Mouse (Mus musculus) layer of hippocampus, adult 18-20 months (tissue): ENCODE results near the gene Vamp5. TPM values are rescaled to one million over a fixed set of nuclear protein-coding genes. Genes with fewer than 3 reads are reported as not detected.

Source experiments
- DNase-seq, 2 experiments: peaks; one replicate each; pipeline ENCODE4 v3.0.0; 2022; ENCODE audit warnings: low spot score in 2 of 2
- total RNA-seq, 2 experiments: library from RNA; stranded (reverse); gene quantifications; 2 replicates each; pipeline ENCODE4 v1.2.3; 2021

Vamp5 gene
- total RNA-seq, 2 experiments from 2014 or later, result 5.8 to 8.1 TPM

- no peak for DNase-seq
These were observed 13.3 kb downstream of the Vamp5 start, which contains the start of gene Rnf181 for GRCm38 (mm10) chr6:72366844-72367443. TSS of gene Rnf181 (minus strand) at chr6:72366956.

GRCm38 (mm10) chr6:72366304-72366703 lies 14.0 kb downstream of the Vamp5 start:
- DNase-seq, result no peak

GRCm38 (mm10) chr6:72364985-72365384 lies 15.3 kb downstream of the Vamp5 start:
- DNase-seq, result no peak

- DNase-seq, result no peak
These were observed 16.3 kb downstream of the Vamp5 start for GRCm38 (mm10) chr6:72364009-72364408.

- DNase-seq, result peak; percentile 96 to 97
These were observed 17.9 kb downstream of the Vamp5 start for GRCm38 (mm10) chr6:72362132-72363028.

GRCm38 (mm10) chr6:72361121-72361551 lies 19.1 kb downstream of the Vamp5 start:
- DNase-seq, result no peak

- no peak for DNase-seq
These were observed 19.7 kb downstream of the Vamp5 start for GRCm38 (mm10) chr6:72360599-72360935.

GRCm38 (mm10) chr6:72359891-72360598 lies 20.2 kb downstream of the Vamp5 start:
- no peak for DNase-seq

- DNase-seq, result no peak
These were observed 20.9 kb downstream of the Vamp5 start for GRCm38 (mm10) chr6:72359343-72359742.

GRCm38 (mm10) chr6:72358086-72358764 lies 22.0 kb downstream of the Vamp5 start:
- no peak for DNase-seq

- DNase-seq, result no peak
These were observed 22.8 kb downstream of the Vamp5 start for GRCm38 (mm10) chr6:72357164-72358079.

- no peak for DNase-seq
These were observed 24.2 kb downstream of the Vamp5 start for GRCm38 (mm10) chr6:72356001-72356532.

GRCm38 (mm10) chr6:72355066-72355911 lies 25.0 kb downstream of the Vamp5 start, which contains the start of gene Tmem150a:
TSS of gene Tmem150a (plus strand) at chr6:72355447.
- peak; percentile 50 to 76 for DNase-seq

- DNase-seq, result no peak
These were observed 26.2 kb downstream of the Vamp5 start for GRCm38 (mm10) chr6:72354025-72354424.

- no peak for DNase-seq
These were observed 27.4 kb downstream of the Vamp5 start for GRCm38 (mm10) chr6:72352636-72353405.

GRCm38 (mm10) chr6:72350214-72350613 lies 30.1 kb downstream of the Vamp5 start:
- no peak for DNase-seq

GRCm38 (mm10) chr6:72348411-72348810 lies 31.9 kb downstream of the Vamp5 start:
- DNase-seq, result no peak
